Mouse (Mus musculus) ES-E14 (cell line): Measurements from ENCODE around the gene Olfr18.

Experiments
- CHD2 ChIP-seq: IDR thresholded peaks from 2 replicates; pipeline ENCODE4 v1.6.1; 2014; ENCODE audit warnings: mild to moderate bottlenecking, low read depth, low read length, inconsistent platforms
- HCFC1 ChIP-seq: IDR thresholded peaks from 2 replicates; pipeline ENCODE4 v1.6.1; 2012; ENCODE audit warnings: low read length, inconsistent platforms, borderline replicate concordance; ENCODE audit not compliant: insufficient read depth
- MAFK ChIP-seq: IDR thresholded peaks from 2 replicates; pipeline ENCODE4 v1.6.1; 2014; ENCODE audit warnings: mild to moderate bottlenecking, low read depth, low read length, inconsistent platforms; ENCODE audit not compliant: insufficient read depth
- ZC3H11A ChIP-seq: IDR thresholded peaks from 2 replicates; pipeline ENCODE4 v1.6.1; 2012; ENCODE audit warnings: low read depth, mild to moderate bottlenecking, inconsistent platforms, low read length, borderline replicate concordance
- ZNF384 ChIP-seq: IDR thresholded peaks from 2 replicates; pipeline ENCODE4 v1.6.1; 2012; ENCODE audit warnings: low read depth, low read length, inconsistent platforms

- TF ChIP-seq HCFC1 (no peak), CHD2 (no peak), ZNF384 (no peak), ZC3H11A (no peak), MAFK (0 out of 2 replicates have a peak, but pooled peaks have one; percentile 5)
Observed at GRCm38 (mm10) chr9:20383659-20384058, 47.8 kb upstream of the Olfr18 start.
